Mouse (Mus musculus) frontal cortex, postnatal 14 days (tissue): ENCODE results near the gene Nagk.
"Not testable (repeated sequence)": the region's sequence is repeated elsewhere in the genome, so short reads cannot be mapped to it uniquely, and the experiment has no call there.

Experiments
- DNase-seq, 2 experiments: peaks; one replicate each; pipeline ENCODE4 v3.0.0; 2022; ENCODE audit warnings: low spot score in 2 of 2

Nagk gene

DNA sequence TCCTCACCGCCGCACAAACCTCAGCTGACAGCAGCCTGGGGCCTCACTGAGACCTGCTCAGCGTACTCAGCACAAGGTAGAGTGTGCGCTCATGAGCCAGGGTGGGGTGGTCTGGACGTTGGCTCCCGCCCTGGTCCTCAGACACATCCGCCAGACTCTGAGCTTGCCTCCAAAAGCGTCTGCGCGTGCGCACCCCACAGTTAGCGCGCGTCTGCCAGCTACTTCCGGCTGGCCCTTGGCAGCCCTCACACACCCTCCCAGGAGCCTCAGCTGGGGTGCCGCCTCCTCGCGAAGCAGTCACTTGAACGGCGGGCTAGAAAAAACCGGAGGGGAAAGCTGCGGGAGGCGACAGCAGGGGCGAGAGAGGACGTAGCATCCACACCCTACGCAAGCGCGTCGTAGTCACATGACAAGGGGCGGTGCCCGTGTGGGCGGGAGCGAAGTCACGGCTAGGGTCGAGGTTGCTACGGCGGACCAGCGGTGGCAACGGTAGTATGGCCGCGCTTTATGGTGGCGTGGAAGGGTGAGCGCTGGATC, at the start of gene Nagk:
Gene Nagk (plus strand): TSS at position 223 of the 537 bp plus-strand sequence.
- peak; percentile 89 to 92 for DNase-seq

DNA sequence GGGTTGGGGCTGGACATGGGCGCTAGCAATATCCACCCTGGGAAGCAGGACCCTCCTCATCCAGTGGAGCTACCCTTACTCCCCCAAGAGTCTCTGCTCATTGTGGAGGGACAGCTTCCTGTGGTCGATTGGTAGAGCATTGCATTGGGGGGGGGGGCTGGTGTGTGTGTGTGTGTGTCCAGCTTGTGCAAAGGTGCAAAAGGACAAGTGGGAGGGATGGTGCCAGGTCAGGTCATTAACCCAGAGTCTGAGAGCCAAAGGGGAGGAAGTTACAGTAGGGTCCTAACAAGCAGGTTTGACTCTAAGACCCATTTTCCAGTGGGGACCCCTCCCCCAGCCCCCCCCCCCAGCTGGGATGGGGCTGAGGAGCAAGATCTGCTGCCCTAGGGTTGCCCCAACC, 49.3 kb upstream of the Nagk start:
- DNase-seq = no peak

DNA sequence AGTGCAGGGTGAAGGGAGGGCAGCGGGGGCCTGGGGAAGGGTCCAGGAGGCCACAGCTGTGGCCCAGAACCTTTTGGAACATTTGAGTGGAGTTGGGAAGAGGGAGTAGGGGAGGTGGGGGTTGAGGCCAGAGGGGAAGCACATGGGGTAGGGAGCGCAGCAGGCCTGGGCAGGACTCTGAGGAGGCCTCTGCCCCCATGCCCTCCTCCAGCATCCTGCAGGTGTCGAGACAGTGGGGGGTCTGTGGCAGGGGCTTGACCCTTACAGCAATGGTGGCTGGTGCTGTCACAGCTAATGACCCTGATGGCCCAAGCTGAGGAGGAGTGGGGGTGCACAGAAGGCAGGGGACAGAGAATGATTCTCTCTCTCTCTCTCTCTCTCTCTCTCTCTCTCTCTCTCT, 45.5 kb upstream of the Nagk start:
- no peak for DNase-seq

DNA sequence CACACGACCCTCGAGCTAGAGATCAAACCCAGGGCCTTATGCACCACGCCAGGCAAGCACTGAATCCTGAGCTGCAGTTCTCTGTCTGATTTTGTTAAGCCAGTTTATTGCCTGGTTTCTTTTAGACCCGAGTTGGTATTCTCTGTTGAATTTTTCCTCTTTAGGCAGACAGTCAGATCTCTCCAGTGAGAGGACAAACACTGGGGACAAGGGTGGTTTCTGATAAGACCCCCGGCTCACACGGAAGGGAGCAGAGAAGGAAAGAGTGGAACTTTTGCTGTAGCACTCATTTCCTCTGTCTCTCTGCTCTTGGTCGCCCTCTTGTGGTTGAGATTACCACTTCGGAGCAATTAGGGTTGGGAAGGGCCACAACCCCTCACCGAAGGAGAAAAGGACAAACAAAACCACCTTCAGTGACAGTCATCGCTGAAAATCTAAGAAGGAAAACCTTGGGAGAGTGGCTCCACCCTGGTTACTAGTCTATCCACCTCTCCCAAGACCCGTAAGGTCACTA, 44.6 kb upstream of the Nagk start:
- DNase-seq = peak in 1 of 2 experiments; percentile 38

DNA sequence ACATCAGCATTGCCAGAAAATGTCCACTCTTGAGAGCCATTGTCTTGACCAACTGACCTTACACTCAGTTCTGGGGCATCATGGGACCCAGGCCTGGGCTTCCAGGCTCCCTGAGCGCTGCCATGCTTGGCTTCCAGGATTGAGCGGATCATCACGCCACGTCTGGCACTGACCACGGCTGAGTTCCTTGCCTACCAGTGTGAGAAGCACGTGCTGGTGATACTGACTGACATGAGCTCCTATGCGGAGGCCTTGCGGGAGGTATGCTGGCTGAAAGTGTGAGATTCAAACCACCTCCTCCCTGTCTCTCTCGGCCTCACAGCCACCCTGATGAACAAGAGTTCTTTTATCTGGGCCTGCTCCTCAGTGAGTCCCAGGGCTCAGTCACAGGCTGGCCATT, 38.7 kb upstream of the Nagk start:
- DNase-seq = no peak

DNA sequence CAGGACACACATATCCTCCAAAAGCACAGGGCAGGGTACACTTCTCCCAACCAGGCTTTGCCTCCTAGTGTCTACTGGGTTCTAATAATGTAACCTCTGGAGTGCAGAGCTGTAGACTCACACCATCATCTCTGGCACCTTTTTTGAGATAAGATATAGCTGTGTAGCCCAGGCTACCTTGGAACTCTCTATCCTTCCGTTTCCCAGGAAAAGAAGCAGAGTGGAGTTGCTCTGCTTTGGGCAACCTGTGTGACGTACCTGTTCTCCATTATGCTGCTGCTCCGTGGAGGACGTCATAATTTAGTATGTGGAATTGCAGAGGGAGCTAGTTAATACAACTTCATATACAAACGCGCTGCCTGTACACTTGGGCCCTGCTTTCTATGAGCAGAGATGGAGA, 32.4 kb upstream of the Nagk start, which contains the start of gene Ankrd53:
Gene Ankrd53 (plus strand): TSS at position 301 of the 400 bp plus-strand sequence.
- DNase-seq = no peak

DNA sequence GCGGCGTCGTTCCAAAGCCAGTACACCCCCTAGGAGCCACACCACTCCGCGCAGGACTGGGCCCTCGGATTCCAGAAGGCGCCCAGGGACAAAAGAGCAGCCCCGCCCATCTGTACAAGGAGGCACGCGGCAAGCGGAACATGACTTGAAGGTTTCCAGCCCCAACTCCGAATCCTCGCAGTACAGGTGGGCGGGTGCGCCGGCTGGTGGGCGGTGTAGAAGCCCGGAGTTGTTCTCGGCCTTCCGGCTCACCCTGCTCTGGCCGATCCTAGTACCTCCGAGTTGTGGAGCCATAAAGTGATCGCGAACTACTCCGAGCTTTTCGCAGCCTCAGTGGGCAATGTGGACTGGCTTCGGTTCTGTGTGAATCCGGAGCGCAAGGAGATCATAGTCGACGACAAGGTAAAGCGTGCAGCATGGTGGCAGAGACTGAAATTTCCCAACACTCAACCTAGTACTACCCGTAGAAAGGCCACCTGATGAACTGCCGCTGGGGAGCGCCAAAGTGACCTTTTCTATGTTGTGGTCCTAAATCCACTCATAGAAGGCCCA, 31.8 kb upstream of the Nagk start:
- DNase-seq = no peak

DNA sequence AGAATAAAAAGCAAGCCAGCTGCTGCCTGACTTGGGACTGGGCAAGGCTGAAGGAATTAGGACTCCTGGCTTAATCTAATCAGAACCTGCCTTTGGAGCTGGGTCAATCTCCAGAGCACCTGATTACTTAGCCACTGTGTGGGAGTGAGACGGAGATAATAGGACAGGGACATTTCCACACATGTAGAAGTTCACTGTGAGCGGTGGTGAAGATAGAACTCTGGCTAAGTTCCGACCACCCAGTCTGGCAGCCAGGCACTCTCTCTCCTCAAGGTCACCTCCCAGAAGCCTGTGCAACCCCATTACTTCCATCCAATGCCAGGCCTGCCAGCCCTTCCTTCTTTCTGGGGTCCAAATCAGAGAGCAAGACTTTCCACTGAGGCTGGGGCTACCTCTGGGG, 27.8 kb upstream of the Nagk start:
- DNase-seq = no peak

DNA sequence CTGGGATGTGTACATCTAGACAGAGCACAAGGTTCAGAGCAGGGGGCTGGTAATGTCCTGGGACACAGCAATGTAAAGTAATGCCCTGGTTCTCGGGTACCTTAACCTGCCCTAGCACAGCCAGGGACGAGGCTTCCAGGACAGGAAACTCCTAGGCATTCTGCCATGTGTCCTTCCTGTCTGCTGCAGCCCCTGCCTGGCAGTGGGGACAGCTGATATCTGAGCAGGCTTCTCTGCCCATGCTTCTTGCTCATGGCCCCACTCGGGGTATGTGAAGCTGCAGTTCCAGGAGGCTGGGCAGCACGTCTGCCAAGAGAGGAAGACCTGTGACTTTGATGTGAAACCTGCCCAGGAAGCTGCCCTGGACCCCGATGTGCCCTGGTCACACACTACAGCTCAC, 26.3 kb upstream of the Nagk start:
- DNase-seq = no peak

DNA sequence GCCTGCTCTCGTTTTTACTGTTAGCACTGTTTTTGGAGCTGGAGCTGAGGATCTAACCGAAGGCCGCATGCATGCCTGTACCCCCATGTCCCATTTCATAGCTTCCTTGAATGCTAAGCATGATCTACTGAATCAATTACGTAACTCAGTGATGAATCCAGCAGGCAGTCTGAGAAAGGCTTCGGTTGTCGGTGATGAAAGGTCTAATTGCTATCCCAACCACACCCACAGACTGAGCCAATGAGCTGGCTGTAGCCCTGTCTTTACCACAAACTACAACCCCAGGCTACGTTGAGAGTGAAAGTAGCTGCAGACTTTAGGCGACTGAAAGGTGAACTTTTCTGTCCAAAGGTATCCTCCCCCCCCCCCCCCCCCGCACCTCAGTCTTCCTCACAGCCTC, 20.7 kb upstream of the Nagk start:
- no peak for DNase-seq

DNA sequence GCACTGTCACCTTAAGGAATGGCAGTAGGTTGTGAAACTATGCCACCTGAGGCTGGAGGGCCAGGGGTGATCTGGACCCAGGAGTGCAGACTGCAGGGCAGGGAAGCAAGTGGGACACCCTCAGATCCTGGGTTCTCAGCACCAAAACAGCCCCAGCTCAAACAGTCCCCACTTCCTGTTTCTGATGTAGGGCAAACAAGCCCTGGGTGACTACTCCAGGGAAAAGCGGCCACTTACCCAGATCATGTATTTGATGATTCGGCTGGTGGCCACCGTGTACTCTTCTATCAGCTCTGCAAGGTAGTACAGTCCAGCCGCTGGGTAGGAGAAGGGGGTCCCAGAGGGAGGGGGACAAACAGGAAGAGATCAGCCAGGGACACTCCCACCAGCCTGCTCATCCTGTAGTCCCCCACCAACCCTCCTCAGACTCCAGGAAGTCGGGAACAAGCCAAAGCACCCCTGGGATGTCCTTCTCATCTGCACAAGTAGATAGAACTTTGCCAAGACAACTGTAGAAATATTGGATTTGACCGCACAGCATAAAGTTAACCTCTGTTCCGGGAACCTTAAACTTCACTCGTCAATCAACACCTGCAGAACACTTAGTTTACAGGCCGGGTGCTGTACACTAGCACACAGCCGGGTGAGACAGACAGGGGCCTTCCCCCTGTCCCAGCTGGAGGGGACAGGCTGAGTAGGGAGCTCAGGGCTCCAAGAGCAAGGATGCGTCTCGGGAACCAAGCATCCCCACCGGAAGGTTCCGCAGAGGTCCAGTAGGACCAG, 19.8 kb upstream of the Nagk start:
- peak in 1 of 2 experiments; percentile 14 for DNase-seq

DNA sequence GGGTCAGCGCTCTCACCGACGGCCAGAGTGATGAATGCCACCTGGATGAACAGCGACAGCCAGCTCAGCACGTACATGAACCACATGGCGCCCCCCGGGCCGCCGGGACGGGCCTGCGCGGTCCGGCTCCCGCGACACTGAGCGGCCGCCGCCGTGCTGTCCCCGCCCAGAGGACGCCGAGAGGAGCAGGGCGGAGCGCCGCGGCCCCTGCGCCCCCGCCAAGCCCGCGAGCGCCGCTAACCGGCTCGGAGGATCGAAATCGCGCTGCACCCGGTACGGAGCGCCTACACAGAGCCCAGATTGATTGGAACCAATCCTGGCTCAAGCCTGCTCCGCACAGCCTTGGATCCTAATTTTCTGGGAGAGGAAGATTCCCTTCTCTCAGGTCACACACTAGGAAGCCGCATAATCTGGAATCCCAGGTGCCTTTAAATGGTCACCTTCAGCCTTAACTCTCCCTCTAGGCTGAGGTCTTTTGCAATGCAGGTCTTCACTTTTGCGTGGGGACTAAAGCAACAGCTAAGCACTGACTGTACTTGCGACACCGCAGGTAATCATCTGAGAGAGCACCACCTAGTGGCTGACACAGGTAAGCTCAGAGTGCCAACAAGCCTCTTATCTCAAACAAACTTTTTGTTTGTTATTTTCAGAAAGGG, 19.0 kb upstream of the Nagk start, which contains the start of gene Tex261:
Gene Tex261 (minus strand): TSS at position 176 of the 656 bp plus-strand sequence.
- DNase-seq = peak; percentile 80 to 86

DNA sequence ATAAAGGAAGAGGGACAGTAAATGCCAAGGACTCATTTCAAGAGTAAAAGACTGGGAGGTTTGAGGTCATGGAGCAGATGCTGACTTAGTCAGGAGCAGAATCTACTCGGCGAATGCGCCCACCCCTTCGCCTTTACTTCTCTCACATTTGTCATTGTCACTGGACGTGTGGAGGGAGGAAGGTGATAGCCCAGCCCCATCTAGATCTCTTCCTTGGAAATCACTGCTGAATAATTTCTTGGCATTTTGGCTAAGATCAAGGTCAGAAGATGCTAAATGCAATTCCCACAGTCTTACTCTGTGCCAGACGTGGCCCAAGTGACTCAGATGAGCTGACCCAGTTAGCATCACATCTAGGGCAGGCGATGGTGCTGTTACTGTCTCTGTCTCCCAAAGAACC, 16.5 kb upstream of the Nagk start:
- no peak for DNase-seq

DNA sequence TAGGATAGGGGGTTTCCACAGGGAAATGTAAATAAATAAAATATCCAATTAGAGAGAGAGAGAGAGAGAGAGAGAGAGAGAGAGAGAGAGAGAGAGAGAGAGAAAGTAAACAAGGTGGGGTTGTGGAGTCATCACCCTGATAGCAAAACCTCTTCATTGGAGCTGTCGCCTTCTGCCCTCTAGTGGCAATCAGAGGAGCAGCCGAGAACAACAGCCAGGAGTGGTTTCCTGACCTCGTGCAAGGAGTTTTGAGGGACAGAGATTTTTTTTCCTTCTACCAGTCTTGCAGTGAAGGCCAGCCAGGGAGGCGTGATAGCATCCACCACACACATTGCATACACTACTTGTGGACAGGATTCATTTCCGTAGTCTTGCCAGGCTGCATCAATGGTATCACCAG, 15.8 kb upstream of the Nagk start:
- no peak for DNase-seq

DNA sequence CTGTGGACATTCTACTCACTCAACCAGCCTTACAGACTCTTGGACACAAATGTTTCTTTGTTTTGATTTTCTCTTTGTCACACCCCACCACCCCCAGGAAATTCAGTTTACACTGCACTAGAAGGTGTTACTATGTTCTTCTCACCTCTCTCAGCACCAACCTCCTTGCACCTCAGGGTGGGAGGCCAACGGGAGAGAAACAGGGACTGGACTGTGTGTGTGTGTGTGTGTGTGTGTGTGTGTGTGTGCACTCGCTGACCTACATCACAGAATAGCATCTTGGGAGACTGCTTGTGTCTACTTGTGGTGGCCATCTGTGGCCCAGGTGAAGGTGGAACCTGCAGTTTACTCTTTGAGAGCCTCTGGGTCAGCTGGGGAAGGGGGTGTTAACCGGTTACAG, 8.4 kb upstream of the Nagk start:
- DNase-seq = no peak

DNA sequence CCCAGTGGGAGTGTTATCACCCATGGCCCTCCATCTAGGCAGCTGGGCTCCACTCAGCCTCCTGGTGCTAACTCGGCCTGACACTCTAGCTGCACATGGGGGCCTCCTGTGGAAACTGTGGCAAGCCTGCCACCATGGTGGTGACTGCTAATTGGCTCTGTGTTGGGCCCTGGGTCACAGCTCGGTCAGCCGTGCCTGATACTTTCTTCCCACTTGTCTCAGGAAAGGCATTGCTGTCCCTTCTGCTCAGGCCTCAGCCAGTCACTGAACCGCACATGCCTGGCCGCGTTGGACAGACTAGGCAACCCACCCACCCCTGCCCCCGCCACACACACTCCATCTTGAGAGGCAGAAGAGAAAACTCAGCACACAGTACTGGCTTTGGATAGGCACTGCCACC, 6.2 kb upstream of the Nagk start:
- DNase-seq = no peak

DNA sequence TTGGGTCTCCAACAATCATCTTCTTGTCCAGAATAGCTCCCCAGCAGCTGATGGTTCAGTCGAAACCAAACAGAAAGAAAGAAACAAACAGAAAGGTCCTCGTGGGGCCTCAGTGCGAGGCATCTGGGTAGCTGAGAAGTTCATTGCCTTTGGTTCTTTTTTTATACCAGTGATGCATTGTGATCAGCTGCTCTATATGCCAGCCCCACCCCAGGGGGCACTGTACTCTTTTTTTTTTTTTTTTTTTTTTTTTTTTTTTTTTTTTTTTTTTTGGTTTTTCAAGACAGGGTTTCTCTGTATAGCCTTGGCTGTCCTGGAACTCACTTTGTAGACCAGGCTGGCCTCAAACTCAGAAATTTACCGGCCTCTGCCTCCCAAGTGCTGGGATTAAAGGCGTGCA, 4.2 kb upstream of the Nagk start:
- not testable (repeated sequence) for DNase-seq

DNA sequence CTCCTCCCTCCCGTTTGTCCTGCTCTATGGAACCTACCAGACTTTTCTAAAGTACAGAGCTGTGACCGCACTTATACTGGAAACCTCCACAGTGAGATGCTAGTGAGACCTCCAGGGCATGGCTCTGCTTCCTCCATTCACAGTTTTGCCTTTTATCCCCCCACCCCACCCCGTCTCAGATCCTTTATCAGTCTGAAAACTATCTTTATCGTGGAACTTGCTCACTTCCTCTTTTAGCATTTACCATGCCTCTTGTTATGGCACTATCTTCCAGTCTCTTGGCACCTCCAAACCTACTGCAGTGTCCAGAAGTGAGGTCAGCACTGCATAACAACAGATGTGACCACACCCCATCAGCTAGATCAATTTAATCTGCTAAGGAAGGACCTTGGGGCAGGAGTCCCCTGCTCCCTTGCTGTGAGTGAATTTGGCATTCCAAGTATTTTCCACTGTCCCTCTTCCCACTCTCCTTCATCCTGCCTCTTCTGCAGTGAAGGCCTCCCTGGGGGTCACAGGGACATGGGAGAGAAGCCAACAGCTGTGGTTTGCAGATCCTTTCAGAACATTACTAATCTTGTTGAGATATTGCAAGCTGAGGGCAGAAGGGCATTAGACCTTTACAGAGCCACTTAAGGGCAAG, 3.4 kb upstream of the Nagk start:
- no peak for DNase-seq

DNA sequence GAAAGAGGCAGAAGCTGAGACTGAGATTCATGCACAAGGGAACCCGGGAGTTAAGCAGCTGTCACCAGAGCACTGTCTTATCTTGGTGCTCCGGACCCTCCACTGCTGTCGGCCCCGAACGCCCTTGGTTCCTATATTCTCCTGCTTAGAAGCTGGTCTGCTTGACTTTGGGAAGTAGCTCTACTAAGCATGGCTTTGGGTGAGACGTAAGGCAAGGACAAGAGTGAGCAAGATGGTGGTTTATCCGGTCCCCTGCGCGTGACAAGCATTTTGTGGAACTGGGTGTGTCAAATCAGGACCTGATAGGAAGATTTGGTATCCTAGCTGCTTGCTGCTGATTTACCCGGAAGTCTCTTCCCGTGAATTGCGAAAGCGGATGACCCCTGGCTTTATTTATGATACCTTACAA, 714 bp downstream of the Nagk start:
- DNase-seq = peak in 1 of 2 experiments; percentile 52

DNA sequence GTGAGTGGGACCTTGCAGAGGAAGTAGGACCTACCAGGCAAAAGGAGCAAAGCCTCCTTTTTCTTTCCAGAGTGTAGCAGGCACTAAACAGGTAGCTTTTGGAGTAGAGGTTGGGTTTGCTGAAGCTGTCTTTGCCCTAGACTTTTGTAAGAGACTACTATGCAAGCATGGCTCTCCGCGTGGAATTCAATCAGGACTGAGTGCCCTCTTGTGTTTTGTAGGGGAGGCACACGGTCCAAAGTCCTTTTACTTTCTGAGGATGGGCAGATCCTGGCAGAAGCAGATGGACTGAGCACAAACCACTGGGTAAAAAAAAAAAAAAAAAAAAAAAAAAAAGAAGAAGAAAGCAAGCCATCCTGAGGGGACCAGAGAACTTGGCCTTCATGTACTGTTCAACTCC, 1.9 kb downstream of the Nagk start:
- no peak for DNase-seq

DNA sequence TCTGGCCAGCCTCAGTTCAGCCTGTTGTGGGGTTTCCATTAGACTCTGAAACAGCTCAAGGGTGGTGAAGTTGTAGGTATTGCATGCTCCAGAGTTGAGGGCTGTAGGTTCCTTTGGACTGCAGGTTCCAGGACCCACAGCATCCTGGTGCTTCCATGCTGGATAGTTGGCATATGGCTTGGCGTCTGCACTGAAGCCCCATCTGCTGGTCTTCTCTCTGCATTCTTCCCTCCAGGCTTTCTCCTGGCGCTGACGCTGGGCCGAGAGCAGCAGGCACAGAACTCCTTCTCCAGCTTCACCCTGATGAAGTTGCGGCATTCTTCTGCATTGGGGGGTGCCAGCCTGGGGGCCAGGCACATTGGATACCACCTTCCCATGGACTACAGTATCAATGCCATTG, 7.3 kb downstream of the Nagk start:
- no peak for DNase-seq

DNA sequence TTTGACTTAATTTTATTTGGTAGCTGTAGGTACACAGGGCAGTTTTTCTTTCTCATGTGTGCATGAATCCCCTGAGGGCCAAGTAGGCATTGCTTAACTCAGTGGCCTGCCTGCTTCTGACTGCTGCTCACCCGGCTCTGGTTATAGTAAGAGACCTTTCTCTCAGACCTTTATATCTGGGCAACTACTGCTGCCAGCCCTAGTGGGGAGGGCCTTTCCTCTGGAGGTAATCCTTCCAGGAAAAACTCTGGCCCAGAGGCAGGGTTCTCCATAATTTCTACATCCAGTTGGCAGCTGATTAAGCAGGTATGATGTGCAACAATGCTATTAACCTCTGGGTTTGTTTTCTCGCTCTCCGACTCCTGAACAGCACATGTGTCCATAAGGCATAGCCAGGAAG, 8.1 kb downstream of the Nagk start:
- no peak for DNase-seq
